Mouse (Mus musculus) myocyte (in vitro differentiated cells): ENCODE measurements around the gene Akt1s1.

Experiments
- CEBPB ChIP-seq: IDR thresholded peaks from 2 replicates; pipeline ENCODE4 v1.6.1; 2011; ENCODE audit warnings: mild to moderate bottlenecking, moderate library complexity; ENCODE audit not compliant: poor library complexity, insufficient read depth, severe bottlenecking
- E2F4 ChIP-seq: IDR thresholded peaks from one replicate; pipeline ENCODE4 v1.6.1; 2011; ENCODE audit warnings: mild to moderate bottlenecking, control low read depth, moderate library complexity; ENCODE audit not compliant: insufficient read depth
- MAX ChIP-seq: IDR thresholded peaks from one replicate; pipeline ENCODE4 v1.6.1; 2011; ENCODE audit warnings: low read depth, mild to moderate bottlenecking, control low read depth
- MYOD1 ChIP-seq, 3 experiments: IDR thresholded peaks; one replicate each; pipeline ENCODE4 v1.6.1; 2011; ENCODE audit warnings: control low read depth in 2 of 3, low read depth in 2 of 3, mild to moderate bottlenecking in 2 of 3, moderate library complexity in 1 of 3; ENCODE audit not compliant: insufficient read length in 2 of 3, control insufficient read depth in 1 of 3
- MYOG ChIP-seq, 3 experiments: IDR thresholded peaks; one replicate each; pipeline ENCODE4 v1.6.1; 2011; ENCODE audit warnings: control low read depth in 2 of 3, low read depth in 2 of 3, mild to moderate bottlenecking in 2 of 3; ENCODE audit not compliant: insufficient read length in 2 of 3, control insufficient read depth in 1 of 3, insufficient read depth in 1 of 3
- POLR2A ChIP-seq: IDR thresholded peaks from one replicate; pipeline ENCODE4 v1.6.1; 2011; ENCODE audit warnings: low read depth, mild to moderate bottlenecking, control low read depth, moderate library complexity; ENCODE audit not compliant: insufficient read length
- POLR2AphosphoS2 ChIP-seq: IDR thresholded peaks from one replicate; pipeline ENCODE4 v1.6.1; 2011; ENCODE audit warnings: low read depth, control low read depth; ENCODE audit not compliant: insufficient read length
- REST ChIP-seq: IDR thresholded peaks from one replicate; pipeline ENCODE4 v1.6.1; 2011; ENCODE audit warnings: mild to moderate bottlenecking, control low read depth, moderate library complexity; ENCODE audit not compliant: insufficient read depth, insufficient read length
- SRF ChIP-seq: IDR thresholded peaks from one replicate; pipeline ENCODE4 v1.6.1; 2011; ENCODE audit warnings: low read depth; ENCODE audit not compliant: control insufficient read depth, insufficient read length
- TCF12 ChIP-seq: IDR thresholded peaks from one replicate; pipeline ENCODE4 v1.6.1; 2011; ENCODE audit warnings: mild to moderate bottlenecking, control low read depth; ENCODE audit not compliant: poor library complexity, insufficient read depth, severe bottlenecking
- USF1 ChIP-seq: IDR thresholded peaks from one replicate; pipeline ENCODE4 v1.6.1; 2011; ENCODE audit warnings: low read depth, mild to moderate bottlenecking, control low read depth, moderate library complexity

DNA sequence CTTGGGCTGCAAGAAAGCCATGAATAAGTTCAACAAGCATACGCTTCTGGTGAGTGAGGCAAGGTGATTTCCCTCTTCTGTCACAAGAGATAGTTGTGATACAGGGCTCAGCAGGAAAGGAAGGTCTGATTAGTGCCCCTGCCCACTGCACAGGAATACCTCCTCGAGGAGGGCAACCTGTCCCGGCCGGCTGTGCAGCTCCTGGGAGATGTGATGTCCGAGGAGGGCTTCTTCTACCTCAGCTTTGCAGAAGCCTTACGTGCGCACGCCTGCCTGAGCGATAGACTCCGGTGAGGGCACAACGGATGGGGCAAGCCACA lies 9.7 kb upstream of the Akt1s1 start:
- TF ChIP-seq POLR2A (no peak), SRF (no peak), REST (no peak), E2F4 (no peak), POLR2AphosphoS2 (no peak), CEBPB (no peak), MAX (no peak), TCF12 (no peak), MYOD1 (IDR thresholded peaks at IDR 0.05; ENCODE audit: control insufficient read depth in 1 of 3, insufficient read length in 2 of 3, low read depth in 2 of 3) (no peak), USF1 (no peak), MYOG (IDR thresholded peaks at IDR 0.05; ENCODE audit: control insufficient read depth in 1 of 3, insufficient read depth in 1 of 3, insufficient read length in 2 of 3, low read depth in 2 of 3) (no peak)
